Mouse (Mus musculus) cerebellum, postnatal 36 days (tissue): ENCODE data around the gene Hmgcr.
"Not testable (repeated sequence)": the region's sequence is repeated elsewhere in the genome, so short reads cannot be mapped to it uniquely, and the experiment has no call there.

Experiments
- DNase-seq, 2 experiments: peaks; one replicate each; pipeline ENCODE4 v3.0.0; 2021 to 2022; ENCODE audit warnings: mixed read lengths in 2 of 2

The Hmgcr gene

DNA sequence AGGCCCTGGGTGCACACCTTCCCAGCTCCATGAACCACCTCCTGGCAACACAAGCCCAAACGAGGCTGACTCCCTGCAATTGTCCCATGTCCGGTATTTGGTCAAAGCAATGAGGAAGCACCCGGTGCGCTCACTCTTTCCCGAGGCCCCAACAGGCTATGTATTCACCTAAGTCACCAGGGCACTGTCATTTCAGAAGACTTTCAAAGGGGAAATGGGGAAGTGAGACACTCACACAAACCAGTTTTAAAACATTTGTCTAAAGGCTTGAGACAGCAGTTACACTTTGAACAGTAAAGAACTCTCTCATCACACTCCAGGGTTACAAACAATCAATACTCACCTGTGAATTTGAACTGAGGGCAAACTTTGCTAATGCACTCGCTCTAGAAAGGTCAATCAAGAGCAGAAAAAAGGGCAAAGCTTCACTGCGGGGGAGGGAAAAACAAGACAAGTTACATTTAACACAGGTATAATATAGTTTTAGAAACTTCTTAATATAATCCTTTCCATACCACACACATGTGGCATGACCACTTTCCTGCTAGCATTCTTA lies 6.2 kb downstream of the Hmgcr start:
- no peak for DNase-seq

- DNase-seq: not testable (repeated sequence)
Measured at GRCm38 (mm10) chr13:96663120-96663519, 7.6 kb downstream of the Hmgcr start.

- no peak for DNase-seq
Measured at GRCm38 (mm10) chr13:96660095-96660860, 10.5 kb downstream of the Hmgcr start.

DNA sequence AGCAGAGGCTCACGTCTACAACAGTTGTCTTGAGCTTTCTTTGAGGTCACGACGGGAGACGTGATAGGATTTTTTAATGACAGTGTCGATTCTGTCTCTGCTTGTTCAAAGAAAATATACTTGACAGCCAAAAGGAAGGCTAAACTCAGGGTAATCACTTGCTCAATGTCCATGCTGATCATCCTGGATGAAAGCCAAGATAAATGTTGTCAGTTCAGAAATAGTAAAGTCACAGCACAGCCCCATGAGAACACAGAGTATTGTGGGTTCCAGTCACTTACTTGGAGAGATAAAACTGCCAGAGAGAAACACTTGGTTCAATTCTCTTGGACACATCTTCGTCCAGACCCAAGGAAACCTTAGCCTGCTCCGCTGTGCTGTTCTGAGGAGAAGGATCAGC lies 11.8 kb downstream of the Hmgcr start:
- DNase-seq: no peak

DNA sequence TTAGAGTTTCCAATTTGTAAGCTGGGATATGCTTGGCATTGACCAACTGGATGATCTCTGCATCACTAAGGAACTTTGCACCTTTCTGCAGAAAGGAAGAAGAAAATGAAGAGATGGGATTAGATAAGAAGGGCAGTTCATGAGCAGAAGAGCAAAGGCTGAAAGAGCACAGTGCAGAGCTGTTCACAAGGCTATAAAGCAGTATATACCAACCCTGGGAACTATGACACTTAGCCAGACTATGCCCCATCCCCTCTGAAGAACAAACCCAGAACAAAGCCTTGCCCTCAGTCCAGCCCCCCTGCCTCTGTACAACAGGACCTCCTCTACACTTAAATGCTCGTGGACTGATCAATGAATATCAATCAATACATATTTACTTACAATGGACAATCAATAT lies 14.1 kb downstream of the Hmgcr start:
- no peak for DNase-seq

- DNase-seq: no peak
Measured at GRCm38 (mm10) chr13:96653041-96653440, 17.7 kb downstream of the Hmgcr start.

- no peak for DNase-seq
Measured at GRCm38 (mm10) chr13:96645822-96646221, 24.9 kb downstream of the Hmgcr start.

DNA sequence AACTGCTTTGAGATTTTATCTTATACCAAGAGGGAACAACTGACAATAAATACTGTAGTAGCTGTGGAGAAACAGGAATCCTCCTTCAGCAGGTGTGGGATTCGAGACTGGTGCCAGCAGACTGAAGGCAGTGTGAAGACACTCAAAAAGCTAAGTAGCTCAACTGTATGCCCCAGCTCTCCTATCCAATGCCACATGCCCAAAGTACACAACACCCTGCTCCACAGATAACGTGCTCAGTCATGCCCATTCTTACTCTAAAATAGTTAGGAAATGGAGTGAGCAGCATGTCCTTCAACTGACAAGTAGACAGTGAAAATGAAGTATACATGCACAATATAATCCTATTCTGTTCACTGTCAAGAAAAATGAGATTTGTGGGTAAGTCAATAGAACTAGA lies 26.6 kb downstream of the Hmgcr start:
- no peak for DNase-seq

- DNase-seq: no peak
Measured at GRCm38 (mm10) chr13:96630396-96630795, 40.3 kb downstream of the Hmgcr start.

GRCm38 (mm10) chr13:96620891-96621290 lies 49.8 kb downstream of the Hmgcr start:
- DNase-seq: no peak

- no peak for DNase-seq
Measured at GRCm38 (mm10) chr13:96614615-96615014, 56.1 kb downstream of the Hmgcr start.

DNA sequence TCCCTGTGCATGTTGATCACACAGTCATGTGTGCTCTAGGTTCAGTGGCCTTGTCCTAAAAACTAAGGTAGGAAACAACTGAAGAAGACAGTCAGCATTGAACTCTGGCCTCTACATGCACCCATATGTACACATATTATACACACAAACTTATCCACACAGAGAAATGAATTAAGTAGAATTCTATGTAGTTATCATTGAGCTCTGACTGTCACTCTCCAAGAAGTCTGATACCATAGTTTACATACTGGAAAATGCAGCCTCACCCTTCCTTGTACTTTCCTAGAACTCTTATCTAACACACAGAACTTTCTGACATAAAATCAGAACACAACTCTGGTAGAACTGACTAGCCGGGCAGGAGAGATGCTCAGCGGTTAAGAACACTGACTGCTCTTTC lies 66.5 kb downstream of the Hmgcr start:
- no peak for DNase-seq

- DNase-seq: no peak
Measured at GRCm38 (mm10) chr13:96599182-96599581, 71.6 kb downstream of the Hmgcr start.
